In the genomic region with DNA sequence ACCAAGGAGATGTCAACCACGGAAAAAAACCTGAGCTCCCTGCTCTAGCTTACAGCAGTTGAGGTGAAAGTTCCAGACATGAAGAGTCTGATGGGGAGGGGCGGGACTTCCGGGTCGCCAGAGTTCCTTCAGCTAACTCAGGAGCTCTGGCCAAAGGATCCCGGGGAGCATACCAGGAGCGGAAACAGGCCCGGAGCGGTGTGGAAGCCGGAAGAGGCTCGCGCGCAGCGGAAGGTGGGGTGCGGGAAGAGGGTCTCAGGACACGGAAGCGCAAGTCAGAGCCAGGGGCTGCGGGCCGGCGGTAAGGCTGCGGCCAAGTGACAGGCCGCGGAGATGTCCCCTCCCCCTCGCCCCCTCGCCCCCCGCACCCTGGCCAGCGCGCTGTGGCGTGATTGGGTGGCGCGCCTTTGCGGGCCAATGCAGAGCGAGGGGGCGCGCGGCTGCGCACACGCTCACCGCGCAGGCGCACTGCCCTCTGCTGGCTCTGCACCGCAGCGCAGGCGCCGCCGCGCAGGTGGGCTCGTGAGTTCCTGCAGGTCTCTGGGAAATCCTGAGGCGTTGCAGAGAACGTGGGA, we compare ENCODE assay signal across 7 mouse cellular contexts. TPM values are rescaled to one million over a fixed set of nuclear protein-coding genes. Genes with fewer than 3 reads are reported as not detected.
DNase-seq lines count a peak whose midpoint lies in the region; ATAC-seq lines count a peak whose summit lies in the region.

Gene Echdc1 (plus strand): TSS at position 103 of the 575 bp plus-strand sequence.

- ATAC-seq in intestine, embryonic 15.5 days: peak; percentile 99

- H3K9ac ChIP-seq in intestine, embryonic 15.5 days: peak within 1 kb of the TSS; percentile 79

- H3K4me3 ChIP-seq in intestine, embryonic 15.5 days (replicated peaks): peak within 1 kb of the TSS; percentile 73
- H3K4me3 ChIP-seq in midbrain, embryonic 10.5 days: peak within 1 kb of the TSS; percentile 66

- no peaks in the 10 kb centered on the region for H3K9me3 ChIP-seq in intestine, embryonic 15.5 days
- no peaks in the 10 kb centered on the region for H3K9me3 ChIP-seq in midbrain, embryonic 10.5 days (replicated peaks)

- under 1% methylated on average over 45 of the region's 49 CpGs for WGBS in intestine, embryonic 15.5 days
- under 1% methylated on average over 45 of the region's 49 CpGs for WGBS in midbrain, embryonic 10.5 days

- H3K27me3 ChIP-seq in intestine, embryonic 15.5 days (replicated peaks): no peaks in the 10 kb centered on the region
- H3K27me3 ChIP-seq in midbrain, embryonic 10.5 days (ENCODE audit: low read depth, poor library complexity, severe bottlenecking): no peaks in the 10 kb centered on the region

- intact Hi-C loops in gastrocnemius, postnatal 36 days (cut with DNase I): loop anchor here (5.0 to 10.0 kb wide), 2 partner anchors 49 to 208 kb away; partner anchors contain the start of gene Rnf146
- intact Hi-C loops in left cerebral cortex, postnatal 25 days (cut with DNase I): loop anchor here (1.0 to 5.0 kb wide), 5 partner anchors 48 to 226 kb away; no protein-coding TSS in a partner anchor

- no peaks in the 10 kb centered on the region for H3K4me1 ChIP-seq in intestine, embryonic 15.5 days (replicated peaks)
- H3K4me1 ChIP-seq in midbrain, embryonic 10.5 days: peaks cover 12% of the 10 kb centered on the region

- no peaks in the 10 kb centered on the region for H3K36me3 ChIP-seq in intestine, embryonic 15.5 days
- H3K36me3 ChIP-seq in midbrain, embryonic 10.5 days: no peaks in the 10 kb centered on the region

- DNase-seq in adrenal gland, adult 18-20 months (ENCODE audit: low spot score in 2 of 2): peak; percentile 83 to 86
- peak; percentile 96 for DNase-seq in embryo, embryonic 11 days
- peak; percentile 78 for DNase-seq in gastrocnemius, postnatal 36 days
- peak; percentile 88 to 89 for DNase-seq in left cerebral cortex, postnatal 25 days (ENCODE audit: low spot score in 2 of 2)
- peak; percentile 89 for DNase-seq in midbrain, embryonic 10.5 days (ENCODE audit: low spot score)
- DNase-seq in right cerebral cortex, postnatal 4 days: peak; percentile 83

- H3K27ac ChIP-seq in intestine, embryonic 15.5 days: peak within 1 kb of the TSS; percentile 89
- H3K27ac ChIP-seq in midbrain, embryonic 10.5 days (replicated peaks): peak within 1 kb of the TSS; percentile 95

- H3K4me2 ChIP-seq in intestine, embryonic 15.5 days (replicated peaks): peak within 1 kb of the TSS; percentile 59

RNA-seq across cellular contexts. Expression of gene Echdc1, which starts in this region (rescaled TPM):
- 100 to 1,000 TPM; 169 to 247 TPM for total RNA-seq in adrenal gland, adult 18-20 months (2021)
- 10 to 100 TPM; 27.9 to 30.7 TPM for total RNA-seq in gastrocnemius, postnatal 36 days (2021)
- polyA plus RNA-seq in intestine, embryonic 15.5 days (2015; fragmentation: Nextera tagmentation; extraction: Ambion mirVana): 41.4 and 42.8 TPM in 2 replicates
- total RNA-seq in left cerebral cortex, postnatal 25 days (2021): 10 to 100 TPM; 24.2 to 26.5 TPM
- polyA plus RNA-seq in midbrain, embryonic 10.5 days (2016; fragmentation: Nextera tagmentation; extraction: Ambion mirVana): 24.3 and 27.3 TPM in 2 replicates

Comparison
In these comparisons a context has a peak if more than half of its experiments do, and no peak if none do; other contexts are left out.
1. Peak in every context shown above with its lines: DNase-seq, ATAC-seq, H3K4me3 ChIP-seq and H3K27ac ChIP-seq.
2. RNA of gene Echdc1 (total RNA-seq): 169 to 247 TPM in adrenal gland, adult 18-20 months; 27.9 to 30.7 TPM in gastrocnemius, postnatal 36 days and 24.2 to 26.5 TPM in left cerebral cortex, postnatal 25 days; every median in the first group is over 4 times any median in the second.